Mouse (Mus musculus) erythroblast, embryonic 14.5 days (primary cell): ENCODE measurements around the gene Sh3gl1.

ENCODE experiments used
- GATA1 ChIP-seq: IDR thresholded peaks from 2 replicates; pipeline ENCODE4 v1.6.1; 2012; ENCODE audit warnings: low read length, inconsistent platforms, mixed read lengths
- TAL1 ChIP-seq: IDR thresholded peaks from 3 replicates; pipeline ENCODE4 v1.6.1; 2012; ENCODE audit warnings: low read length, inconsistent platforms, mixed read lengths

GRCm38 (mm10) chr17:56080781-56081585 is 44.5 kb upstream of the Sh3gl1 start:
- TF ChIP-seq GATA1 (no peak), TAL1 (no peak)
